Mouse (Mus musculus) stomach, postnatal 0 days (tissue): ENCODE measurements around the gene Il31ra.

ENCODE experiments used
- CTCF ChIP-seq: IDR thresholded peaks from 2 replicates; pipeline ENCODE4 v1.5.1; 2016; ENCODE audit warnings: antibody characterized with exemption, low read depth, mild to moderate bottlenecking, moderate library complexity
- EP300 ChIP-seq: optimal IDR thresholded peaks from 2 replicates; pipeline ENCODE3; 2016; ENCODE audit warnings: antibody characterized with exemption

GRCm38 (mm10) chr13:112503846-112504245 is 90.3 kb downstream of the Il31ra start:
- TF ChIP-seq CTCF (no peak), EP300 (no peak)
